Mouse (Mus musculus) lung, adult 2 months (tissue): ENCODE data around the gene Bcas3.

Source experiments
- CTCF ChIP-seq: fragments of 200-500 bp; IDR thresholded peaks from 2 replicates; pipeline ENCODE4 v1.5.1; 2011; ENCODE audit warnings: mild to moderate bottlenecking, low read length, control low read depth; ENCODE audit not compliant: insufficient read depth
- POLR2A ChIP-seq: fragments of 200-500 bp; IDR thresholded peaks from 2 replicates; pipeline ENCODE4 v1.6.1; 2011; ENCODE audit warnings: low read depth, mild to moderate bottlenecking, control low read depth, low read length, borderline replicate concordance; ENCODE audit errors: extremely low read depth

DNA sequence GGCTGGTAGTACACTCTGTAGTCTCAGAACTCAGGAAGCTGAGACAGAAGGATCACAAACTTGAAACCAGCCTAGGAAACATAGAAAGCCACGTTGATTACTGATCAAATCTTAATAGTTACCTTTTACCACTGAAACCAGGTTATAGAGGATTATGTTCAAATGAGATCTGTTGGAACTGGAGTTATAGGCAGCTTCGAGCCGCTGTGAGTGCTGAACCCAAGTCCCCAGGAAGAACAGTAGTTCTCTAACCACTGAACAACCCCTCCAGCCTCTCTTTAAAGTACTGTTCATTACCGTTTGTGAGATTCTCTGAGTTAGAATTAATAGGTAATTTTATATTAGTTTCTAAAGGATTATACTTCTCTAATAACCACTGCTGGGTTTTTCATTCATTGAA is 188.0 kb downstream of the Bcas3 start:
- TF ChIP-seq POLR2A (no peak), CTCF (no peak)
